Mouse (Mus musculus): ENCODE results near the gene B4galt3.

DNA sequence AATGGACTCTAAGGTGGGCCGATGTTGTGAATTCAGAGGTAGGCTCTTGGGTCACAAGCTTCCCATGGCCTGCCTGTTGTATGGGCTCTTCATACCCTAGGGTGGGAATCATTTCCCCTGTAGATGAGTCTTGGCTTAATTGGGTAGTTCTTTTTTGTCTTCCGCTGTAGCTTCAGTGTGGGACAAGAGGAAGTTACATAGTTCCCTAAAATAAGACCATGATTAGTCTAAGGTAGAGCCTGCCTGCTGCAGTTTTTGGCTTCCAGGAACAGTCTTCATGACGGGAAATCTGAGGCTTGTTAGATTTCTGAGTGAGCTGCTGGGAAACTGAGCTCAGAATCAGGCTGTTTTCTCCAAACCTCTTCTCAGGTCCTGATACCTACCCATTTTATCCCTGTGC lies 2.0 kb downstream of the B4galt3 start:
- TF ChIP-seq CTCF (IDR thresholded peaks at IDR 0.05; ENCODE audit: control insufficient read depth, insufficient read depth, insufficient replicate concordance, low read depth, low read length) (no peak), POLR2A (IDR thresholded peaks at IDR 0.05; ENCODE audit: control insufficient read depth, low read depth, low read length) (no peak)
